Mouse (Mus musculus): ENCODE data around the gene Ptpn5.

Ptpn5 gene

DNA sequence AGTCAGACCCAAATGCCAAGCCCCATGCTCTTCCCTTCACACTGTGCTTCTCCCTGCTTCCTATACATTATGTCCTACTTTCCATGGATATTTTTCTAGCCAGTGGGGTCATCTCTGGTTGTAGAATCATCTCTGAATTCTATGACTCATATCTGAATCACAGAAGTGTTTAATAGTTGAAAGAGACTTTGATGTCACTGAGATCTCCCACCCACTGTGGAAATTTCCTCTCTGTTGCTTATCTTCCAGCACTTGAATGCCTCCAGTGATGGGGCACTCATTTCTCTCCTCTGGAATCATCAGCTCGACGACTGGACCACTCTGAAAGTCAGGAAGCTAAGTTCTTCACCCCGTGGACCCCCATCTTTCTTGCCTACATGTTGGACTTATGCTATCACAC lies 22.4 kb downstream of the Ptpn5 start:
- no peak for DNase-seq (ENCODE audit: low spot score)

- no peak for DNase-seq (ENCODE audit: low spot score)
Measured at GRCm38 (mm10) chr7:47110511-47110910, 23.0 kb downstream of the Ptpn5 start.

DNA sequence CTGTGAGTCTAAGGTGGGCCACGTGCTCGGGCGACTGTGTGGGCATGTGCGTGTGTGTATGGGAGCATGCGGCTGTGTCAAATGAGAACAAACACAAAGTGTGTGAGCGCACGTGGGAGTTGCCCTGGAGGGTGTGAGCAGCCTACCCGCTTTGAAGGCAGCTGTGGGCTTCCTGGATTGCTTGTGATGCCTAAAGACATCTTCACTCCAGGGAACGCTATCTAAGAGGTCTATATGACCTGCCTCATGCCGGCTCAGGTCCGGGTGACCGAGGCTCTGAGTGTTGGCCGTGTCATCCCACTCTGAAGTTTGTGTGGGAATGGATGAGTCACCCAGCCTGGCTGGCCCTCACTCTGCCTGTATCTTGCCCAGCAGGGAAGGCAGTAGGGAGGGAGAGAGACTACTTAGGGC lies 24.7 kb downstream of the Ptpn5 start:
- peak; percentile 53 for DNase-seq (ENCODE audit: low spot score)

- DNase-seq (ENCODE audit: low spot score): no peak
Measured at GRCm38 (mm10) chr7:47106949-47107348, 26.5 kb downstream of the Ptpn5 start.

GRCm38 (mm10) chr7:47103671-47104414 lies 29.6 kb downstream of the Ptpn5 start:
- DNase-seq (ENCODE audit: low spot score): no peak

DNA sequence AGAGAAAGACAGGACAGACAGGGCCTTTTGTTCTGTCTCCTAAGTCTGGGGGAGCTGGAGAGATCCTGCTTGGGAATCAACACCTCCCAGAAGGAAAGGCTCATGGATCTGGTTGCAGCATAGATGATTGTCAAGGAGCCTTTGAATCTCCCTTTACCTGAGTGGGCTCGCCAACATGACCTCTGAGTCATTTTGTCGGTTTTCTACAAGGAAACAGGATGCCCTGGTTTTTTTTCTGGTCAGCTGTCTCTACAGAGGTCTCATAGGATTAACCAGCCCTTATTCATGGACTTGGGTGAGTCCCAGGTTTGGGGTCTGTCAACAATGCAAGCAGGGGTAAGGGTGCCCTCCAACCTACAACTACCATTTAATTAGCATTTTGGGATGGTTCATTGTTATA lies 30.5 kb downstream of the Ptpn5 start:
- no peak for DNase-seq (ENCODE audit: low spot score)

DNA sequence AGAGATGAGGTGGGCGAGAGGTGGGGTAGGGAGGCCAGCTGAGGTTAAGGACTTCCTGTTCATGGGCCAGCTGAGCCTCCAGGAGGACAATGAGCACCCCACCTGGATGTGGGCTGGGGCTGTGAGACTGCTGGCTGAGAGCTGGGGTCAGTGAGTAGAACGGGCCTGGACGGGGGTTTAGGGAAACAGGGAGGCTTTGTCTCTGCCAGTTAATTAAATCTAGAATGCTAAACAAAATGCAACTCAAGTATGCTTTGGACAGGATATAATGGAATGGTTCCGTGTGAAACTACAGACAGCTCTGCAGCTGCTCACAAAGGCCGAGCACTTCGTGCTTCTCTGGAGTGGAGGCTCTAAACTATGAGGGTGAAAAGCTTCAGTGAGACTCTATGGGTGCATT lies 32.9 kb downstream of the Ptpn5 start:
- no peak for DNase-seq (ENCODE audit: low spot score)

- DNase-seq (ENCODE audit: low spot score): no peak
Measured at GRCm38 (mm10) chr7:47099306-47099705, 34.2 kb downstream of the Ptpn5 start.

GRCm38 (mm10) chr7:47098044-47098443 lies 35.4 kb downstream of the Ptpn5 start:
- no peak for DNase-seq (ENCODE audit: low spot score)

DNA sequence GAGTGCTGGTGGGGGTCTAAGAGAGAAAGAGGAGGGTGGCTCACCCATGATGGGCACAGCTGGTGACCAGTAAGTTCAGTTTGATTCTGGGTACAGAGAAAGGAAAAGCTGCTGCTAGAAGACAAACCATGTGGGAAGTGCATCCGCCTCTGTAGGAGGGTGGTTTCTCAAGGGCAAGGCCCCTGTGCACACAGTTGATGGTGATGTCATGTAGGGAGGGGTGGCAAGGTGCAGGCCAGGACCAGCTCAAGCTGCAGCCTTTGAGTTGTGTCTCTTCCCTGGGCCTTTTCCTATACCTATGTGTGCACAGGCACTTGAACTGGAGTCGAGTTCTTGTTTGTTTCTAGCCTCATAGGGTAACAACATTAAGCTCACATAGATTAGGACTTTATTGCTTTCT lies 38.5 kb downstream of the Ptpn5 start:
- no peak for DNase-seq (ENCODE audit: low spot score)

DNA sequence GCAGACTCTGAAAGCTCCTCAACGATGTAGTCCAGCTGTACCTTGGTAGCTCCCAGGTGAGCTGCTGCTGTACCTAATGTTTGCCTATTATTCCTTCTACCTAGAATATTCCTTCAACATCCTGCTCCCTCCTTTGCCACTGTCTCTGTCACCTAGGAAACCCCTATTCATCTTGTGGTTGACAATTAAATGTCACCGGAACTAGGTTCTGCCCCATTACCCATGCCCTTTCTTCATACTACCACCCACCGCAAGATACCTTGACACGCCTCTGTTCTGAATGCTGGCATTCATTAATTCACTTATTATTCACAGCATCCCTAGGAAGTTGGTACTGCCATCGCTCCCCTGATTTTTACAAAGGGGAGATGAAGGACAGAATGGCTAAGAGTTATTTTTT lies 39.5 kb downstream of the Ptpn5 start:
- no peak for DNase-seq (ENCODE audit: low spot score)

DNA sequence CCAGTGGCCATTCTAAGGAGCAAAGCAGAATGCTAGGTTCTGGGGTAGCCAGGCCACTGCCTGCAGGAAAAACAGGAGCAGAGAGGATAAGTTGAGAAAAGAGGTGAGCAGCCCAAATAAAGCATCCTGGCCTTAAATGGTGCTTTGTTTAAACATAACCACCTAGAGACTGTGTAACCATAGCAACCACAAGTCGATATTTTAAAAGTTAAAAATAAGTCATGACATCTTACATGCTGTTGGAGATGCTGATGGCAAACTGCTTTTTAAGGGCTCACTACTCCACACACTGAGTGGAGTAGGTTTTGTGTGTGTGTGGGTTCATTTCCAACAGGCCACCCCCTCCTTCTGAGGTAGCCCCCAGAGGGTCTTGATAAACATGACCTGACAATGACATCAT lies 48.4 kb downstream of the Ptpn5 start:
- no peak for DNase-seq (ENCODE audit: low spot score)

- DNase-seq (ENCODE audit: low spot score): peak; percentile 74
Measured at GRCm38 (mm10) chr7:47081277-47081676, 52.2 kb downstream of the Ptpn5 start.

GRCm38 (mm10) chr7:47080868-47081267 lies 52.6 kb downstream of the Ptpn5 start:
- no peak for DNase-seq (ENCODE audit: low spot score)

GRCm38 (mm10) chr7:47077451-47077850 lies 56.0 kb downstream of the Ptpn5 start:
- DNase-seq (ENCODE audit: low spot score): no peak

DNA sequence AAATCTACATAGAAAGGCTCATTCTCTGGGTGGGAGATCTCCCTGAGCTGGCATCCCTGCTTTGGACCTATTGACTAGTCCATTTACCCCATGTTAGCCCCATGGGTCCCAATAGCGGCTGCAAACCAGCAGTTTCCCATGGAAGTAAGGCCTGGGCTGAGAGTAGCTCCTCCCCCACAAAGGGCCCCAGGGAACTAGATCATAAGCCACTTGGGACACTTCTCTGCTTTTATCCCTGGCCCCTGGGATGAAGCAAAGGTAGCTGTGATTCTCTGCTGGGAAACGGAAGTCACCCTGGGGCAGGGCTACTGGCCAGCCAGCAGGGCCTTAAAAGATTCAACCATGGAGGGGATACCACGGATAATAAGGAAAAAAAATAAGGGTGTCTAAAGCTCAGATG lies 56.8 kb downstream of the Ptpn5 start:
- no peak for DNase-seq (ENCODE audit: low spot score)

DNA sequence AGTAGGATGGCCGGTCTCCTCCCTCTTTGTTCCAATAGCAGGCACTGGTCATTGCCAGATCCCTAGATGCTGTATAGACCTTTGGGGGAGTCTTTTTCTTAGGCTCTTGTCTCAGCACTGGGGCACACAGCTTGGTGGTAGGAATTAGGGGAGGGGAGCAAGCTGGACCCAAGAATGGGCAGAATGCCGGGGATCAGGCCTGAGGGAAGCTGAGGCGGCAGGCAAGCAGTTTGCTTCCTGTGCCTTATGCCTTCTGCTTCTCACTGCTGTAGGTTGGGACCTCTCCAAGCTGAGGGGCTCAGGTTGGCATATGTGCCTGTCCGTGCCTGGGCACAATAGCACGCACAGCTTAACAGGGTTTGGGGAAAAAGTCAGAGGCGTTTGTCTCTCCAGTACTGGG lies 57.3 kb downstream of the Ptpn5 start:
- no peak for DNase-seq (ENCODE audit: low spot score)

DNA sequence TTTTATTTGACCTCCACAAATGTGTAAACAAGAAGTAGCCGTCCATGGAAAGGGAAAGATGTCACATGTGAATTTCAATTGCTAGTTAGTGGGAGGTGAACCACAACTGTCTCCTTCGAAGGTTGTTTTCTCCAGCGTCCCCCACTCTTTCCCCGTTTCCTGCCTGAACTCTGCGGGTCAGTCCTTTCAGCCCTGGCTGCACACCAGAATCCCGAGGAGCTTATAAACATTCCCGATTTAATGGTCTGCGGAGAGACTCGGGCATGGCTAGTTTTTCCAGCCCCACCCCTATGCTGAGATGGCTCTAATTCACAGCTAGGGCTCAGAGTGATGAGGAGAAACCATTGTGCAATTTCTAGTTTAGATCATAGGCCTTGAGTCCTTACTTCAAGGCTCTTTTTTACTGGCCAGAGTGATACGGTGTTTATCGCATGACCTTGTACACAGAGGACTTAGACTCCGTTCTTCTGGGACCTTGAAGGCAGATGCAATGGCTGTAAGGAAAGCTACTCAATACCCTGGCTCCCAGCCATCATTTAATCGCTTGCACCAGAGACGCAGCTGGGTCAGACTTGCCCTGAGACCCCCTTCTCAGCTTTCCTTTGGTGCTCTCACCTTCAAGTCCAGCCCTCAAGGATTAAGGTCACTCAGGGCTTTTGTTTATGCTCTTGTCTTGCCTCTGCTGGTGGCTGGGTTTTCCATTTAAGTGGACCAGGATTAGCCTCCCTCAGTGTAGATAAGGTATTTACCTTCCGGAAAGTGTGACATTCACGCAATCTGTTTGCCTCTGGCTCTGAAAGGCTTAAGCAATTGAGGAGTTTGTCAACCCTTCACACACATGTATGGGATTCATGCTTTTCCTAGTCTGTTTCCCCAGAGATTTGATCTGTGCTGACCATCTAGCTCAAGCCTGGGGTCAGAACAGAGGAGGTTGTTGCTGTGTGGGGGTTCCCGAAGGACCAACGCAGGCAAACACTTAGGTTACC lies 59.7 kb downstream of the Ptpn5 start:
- DNase-seq (ENCODE audit: low spot score): peak; percentile 44

DNA sequence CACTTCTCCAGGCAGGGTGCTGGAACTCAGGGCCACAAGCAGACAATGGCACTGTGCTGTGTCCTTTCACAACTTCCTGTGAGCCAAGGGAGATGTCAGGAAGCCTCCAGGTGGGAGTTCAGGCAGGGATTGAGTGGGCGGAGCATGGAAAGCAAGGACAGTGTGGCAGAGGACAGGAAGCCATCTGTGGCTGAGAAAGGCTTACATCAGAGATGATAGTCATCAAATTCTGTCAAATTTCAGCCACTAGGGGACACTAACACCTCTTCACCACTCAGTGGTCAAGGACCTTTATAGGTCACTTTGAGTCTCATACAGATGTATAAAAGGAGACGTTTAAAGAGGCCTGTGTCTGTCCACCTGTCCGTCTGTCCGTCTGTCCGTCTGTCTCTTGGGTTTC lies 60.9 kb downstream of the Ptpn5 start:
- DNase-seq (ENCODE audit: low spot score): no peak

DNA sequence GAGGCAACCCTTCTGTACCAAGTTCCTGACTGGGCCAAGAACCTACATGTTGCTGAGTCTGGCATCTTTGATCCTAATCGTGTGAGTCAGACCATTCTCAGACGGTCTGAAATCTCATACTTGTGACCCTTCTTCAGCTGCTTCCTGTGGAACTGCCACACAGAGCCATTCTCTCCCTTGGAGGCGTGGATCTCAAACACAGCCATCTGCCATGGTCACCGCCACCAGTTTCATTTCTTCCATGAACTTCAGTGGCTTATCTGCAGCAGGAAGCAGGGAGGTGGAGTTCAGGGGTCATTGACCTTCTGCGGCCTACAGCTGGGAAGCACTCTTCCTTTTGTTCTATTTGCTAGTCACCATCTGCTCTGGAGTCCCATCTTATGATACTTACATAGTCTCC lies 65.6 kb downstream of the Ptpn5 start:
- DNase-seq (ENCODE audit: low spot score): no peak

DNA sequence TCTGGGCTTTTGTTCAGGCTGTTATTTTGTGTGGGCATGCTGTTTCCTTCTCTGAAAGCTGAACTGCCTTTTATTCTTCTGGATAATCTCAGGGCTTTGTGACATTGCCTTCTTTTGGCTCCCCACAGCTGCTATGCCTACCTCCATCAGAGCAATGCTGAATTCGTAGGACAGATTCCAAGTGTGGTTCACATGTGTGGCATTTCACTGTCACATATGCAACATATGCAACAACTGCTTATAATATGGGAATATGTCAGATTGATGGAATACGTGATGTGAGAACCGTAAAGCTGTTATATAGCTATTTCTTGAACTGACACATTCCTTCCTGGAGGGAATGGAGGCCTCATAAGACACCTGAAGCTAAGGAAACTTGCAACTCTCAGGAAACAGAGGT lies 66.5 kb downstream of the Ptpn5 start:
- DNase-seq (ENCODE audit: low spot score): no peak

DNA sequence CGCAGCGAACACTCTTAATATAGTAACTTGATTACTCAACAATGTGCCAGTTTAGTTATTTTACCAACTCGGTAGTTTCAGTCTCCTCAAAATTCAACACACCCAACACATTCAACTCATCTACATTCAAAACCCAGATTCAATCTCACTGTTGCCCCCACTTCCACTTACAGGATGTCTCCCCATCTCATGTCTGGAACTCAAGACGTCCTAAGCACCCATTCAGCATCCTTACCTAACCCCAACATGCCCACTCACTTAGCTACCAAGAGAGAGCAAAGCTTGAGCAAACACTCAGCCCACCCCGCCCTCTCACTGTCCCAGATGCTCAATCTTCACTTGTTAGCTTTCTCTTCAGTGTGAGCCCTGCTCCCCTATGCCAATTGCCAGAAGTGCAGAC lies 71.9 kb downstream of the Ptpn5 start:
- no peak for DNase-seq (ENCODE audit: low spot score)

DNA sequence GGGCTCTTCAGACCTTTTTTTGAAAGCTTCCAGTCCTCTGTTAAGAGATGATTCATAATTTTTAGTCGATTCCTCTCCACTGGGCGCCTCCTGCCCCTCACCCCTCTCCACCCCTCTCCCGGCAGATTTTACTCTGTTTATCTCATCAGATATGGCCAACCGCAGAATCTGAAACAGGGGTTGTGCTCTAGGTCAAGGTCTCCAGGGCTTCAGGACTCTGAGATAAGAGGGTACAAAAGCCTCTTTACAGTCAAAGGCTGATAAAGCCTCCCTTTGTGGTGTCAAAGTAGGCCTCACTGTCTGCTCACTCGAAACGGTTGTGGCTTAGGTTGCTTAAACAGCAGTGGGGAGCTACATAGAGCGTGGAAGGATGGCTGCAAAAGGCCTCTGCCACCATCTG lies 74.1 kb downstream of the Ptpn5 start:
- DNase-seq (ENCODE audit: low spot score): no peak

Data from ovary, postnatal 36 days (tissue).